Mouse (Mus musculus): ENCODE data around the gene Gm43738. TPM values are rescaled to one million over a fixed set of nuclear protein-coding genes. Genes with fewer than 3 reads are reported as not detected.

Gene Gm43738
- total RNA-seq (2023): not detected

DNA sequence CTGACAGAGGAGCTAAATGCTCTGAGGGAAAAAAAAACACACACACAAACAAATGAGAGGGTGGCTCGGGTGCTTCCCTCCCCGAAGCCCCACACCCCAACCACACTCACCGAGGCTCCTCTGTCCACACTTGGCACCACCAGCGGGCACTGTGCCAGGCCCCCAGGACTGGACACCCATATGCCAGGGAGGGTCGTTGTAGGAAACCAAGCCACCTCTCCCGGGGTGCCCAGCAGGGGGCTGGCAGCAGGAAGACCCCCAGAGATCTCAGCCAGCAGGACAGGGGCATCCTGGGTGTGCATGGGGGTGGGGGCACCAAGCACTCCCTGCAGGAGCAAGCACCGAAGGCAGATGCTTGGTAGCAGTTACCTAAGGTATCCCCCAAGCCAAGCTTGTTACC lies at the start of gene Gm43738:
Gene Gm43738, minus strand, starts transcription at position 289 of the 400 bp plus-strand sequence.

GRCm38 (mm10) chr3:89135958-89136357 lies 35.1 kb upstream of the Gm43738 start, which contains the start of gene Pklr:
Pklr (plus strand) TSS chr3:89136142.

DNA sequence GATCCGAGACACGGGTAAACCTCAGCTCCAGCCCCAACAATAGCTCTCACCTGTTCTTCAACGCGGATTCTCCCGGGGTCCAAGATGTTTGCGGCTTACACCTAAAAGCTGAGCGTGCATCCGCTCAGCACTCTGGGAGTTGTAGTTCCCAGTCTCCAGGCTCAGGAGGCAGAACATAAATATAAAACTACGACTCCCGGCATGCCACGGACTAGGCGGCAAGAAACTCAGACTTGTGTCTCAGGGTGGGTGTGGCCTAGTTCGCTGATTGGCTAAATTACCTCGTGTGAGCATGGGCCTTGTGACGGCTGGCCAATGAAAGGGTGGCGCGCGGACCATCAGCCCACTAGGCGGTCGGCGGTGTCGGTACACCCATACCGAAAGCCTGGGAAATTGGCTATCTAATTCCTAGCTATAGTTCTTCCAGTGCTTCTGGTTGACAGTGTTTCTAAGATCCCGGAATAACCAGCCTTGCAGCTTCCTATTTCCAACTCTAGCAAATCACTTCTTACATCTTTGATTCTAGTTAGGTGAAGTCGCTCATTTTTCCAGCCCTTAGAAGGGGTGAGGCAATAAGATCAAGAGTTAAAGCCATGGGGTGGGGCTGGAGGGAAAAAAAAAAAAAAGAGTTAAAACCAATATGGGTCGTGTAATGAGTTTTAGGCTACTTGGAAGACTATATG lies 1.1 kb upstream of the Gm43738 start, which contains the start of gene Fdps:
Gene Fdps, minus strand, starts transcription at position 148 of the 683 bp plus-strand sequence.

GRCm38 (mm10) chr3:89093175-89093574 lies 7.7 kb downstream of the Gm43738 start, which contains the start of gene Rusc1:
Rusc1 (minus strand) TSS chr3:89093311.

Other genes with a start within 250 kb of the Gm43738 start
- gene Msto1, start 187.1 kb downstream of the Gm43738 start, total RNA-seq (2023): 15.3 TPM
- gene Ash1l, start 150.5 kb downstream of the Gm43738 start, total RNA-seq (2023): 82.3 TPM
- gene Dap3, start 149.9 kb downstream of the Gm43738 start, total RNA-seq (2023): 99.4 TPM
- gene Rusc1, start 7.8 kb downstream of the Gm43738 start, total RNA-seq (2023): 67.5 TPM
- 36.2 TPM for gene Fdps, start 860 bp upstream of the Gm43738 start, total RNA-seq (2023)
- gene Pklr, start 35.0 kb upstream of the Gm43738 start, total RNA-seq (2023): not detected
- 6.1 TPM for gene Hcn3, start 59.1 kb upstream of the Gm43738 start, total RNA-seq (2023)
- gene Clk2, start 63.7 kb upstream of the Gm43738 start, total RNA-seq (2023): 132 TPM
- gene Scamp3, start 76.4 kb upstream of the Gm43738 start, total RNA-seq (2023): 156 TPM
- gene Fam189b, start 82.0 kb upstream of the Gm43738 start, total RNA-seq (2023): 129 TPM
- 61.2 TPM for gene Gba, start 101.8 kb upstream of the Gm43738 start, total RNA-seq (2023)
- 12.1 TPM for gene Thbs3, start 114.1 kb upstream of the Gm43738 start, total RNA-seq (2023)
- gene Mtx1, start 126.0 kb upstream of the Gm43738 start, total RNA-seq (2023): 205 TPM
- 0.50 TPM for gene Muc1, start 128.0 kb upstream of the Gm43738 start, total RNA-seq (2023)
- 94.5 TPM for gene Krtcap2, start 144.9 kb upstream of the Gm43738 start, total RNA-seq (2023)
- 2.0 TPM for gene Trim46, start 145.2 kb upstream of the Gm43738 start, total RNA-seq (2023)
- gene Dpm3, start 158.3 kb upstream of the Gm43738 start, total RNA-seq (2023): 55.3 TPM
- gene Slc50a1, start 169.5 kb upstream of the Gm43738 start, total RNA-seq (2023): 113 TPM
- 0.41 TPM for gene Efna1, start 180.0 kb upstream of the Gm43738 start, total RNA-seq (2023)
- gene Efna3, start 221.9 kb upstream of the Gm43738 start, total RNA-seq (2023): not detected
- not detected for gene Efna4, start 236.9 kb upstream of the Gm43738 start, total RNA-seq (2023)
- 19.3 TPM for gene Adam15, start 248.9 kb upstream of the Gm43738 start, total RNA-seq (2023)

All from CD4-positive naive resting alpha-beta T cell, adult 57 days (primary cell).